Mouse (Mus musculus): Measurements from ENCODE around the gene Pdzk1ip1. TPM values are rescaled to one million over a fixed set of nuclear protein-coding genes. Genes with fewer than 3 reads are reported as not detected.

The Pdzk1ip1 gene
- polyA plus RNA-seq, 1 experiment = 31.3 TPM

- DNase-seq (ENCODE audit: low read depth, low spot score) = no peak
- 16% methylated on average over 2 of the region's 2 CpGs for WGBS
Measured at GRCm38 (mm10) chr4:115111167-115111566, 22.7 kb downstream of the Pdzk1ip1 start.

DNA sequence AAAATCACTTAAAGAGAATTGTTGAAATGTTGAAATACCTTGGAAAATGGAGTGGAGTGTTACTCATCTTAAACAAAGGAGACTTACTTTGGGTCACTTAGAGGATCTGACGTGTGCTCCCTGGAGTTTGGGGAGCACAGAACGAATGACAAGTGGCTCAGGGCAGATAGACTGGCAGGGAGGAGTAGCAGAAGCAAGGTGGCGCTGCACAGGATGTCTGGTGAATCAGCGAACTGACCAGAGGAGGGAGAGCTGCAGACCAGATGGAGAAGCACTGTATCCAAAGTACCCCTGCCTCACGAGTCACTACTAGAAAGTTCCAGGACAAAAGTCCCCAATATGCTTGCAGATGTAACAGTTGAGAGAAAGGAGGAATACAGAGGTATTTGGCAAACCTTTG is 24.8 kb downstream of the Pdzk1ip1 start:
- DNase-seq (ENCODE audit: low read depth, low spot score) = no peak
- 59% methylated on average over 5 of the region's 5 CpGs for WGBS

GRCm38 (mm10) chr4:115119642-115120041 is 31.1 kb downstream of the Pdzk1ip1 start:
- no peak for DNase-seq (ENCODE audit: low read depth, low spot score)
- WGBS = 87% methylated on average over 3 of the region's 3 CpGs

- DNase-seq (ENCODE audit: low read depth, low spot score) = no peak
- 56% methylated on average over 2 of the region's 2 CpGs for WGBS
Measured at GRCm38 (mm10) chr4:115121162-115121561, 32.7 kb downstream of the Pdzk1ip1 start.

DNA sequence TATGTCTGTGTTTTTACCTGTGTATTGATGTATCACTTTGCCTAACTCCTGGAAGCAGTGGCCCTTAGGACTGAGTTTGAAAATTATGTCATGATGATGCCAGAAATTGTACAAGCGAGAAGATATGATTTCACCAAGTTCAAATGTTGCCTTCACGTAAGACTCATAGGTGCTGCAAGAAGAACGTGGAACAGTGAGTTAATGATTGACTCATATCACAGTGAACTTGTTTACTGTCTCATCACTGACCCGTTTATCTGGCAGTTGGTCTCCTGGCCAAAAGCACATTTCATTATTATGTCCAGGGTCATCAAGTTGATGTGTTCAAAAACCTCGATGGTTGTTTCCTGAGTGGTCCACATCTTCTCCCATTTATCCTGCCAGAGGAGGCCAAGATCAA is 33.1 kb downstream of the Pdzk1ip1 start:
- DNase-seq (ENCODE audit: low read depth, low spot score) = no peak
- whole genome bisulfite sequencing = 26% methylated on average over 5 of the region's 5 CpGs

GRCm38 (mm10) chr4:115123507-115123906 is 35.0 kb downstream of the Pdzk1ip1 start:
- no peak for DNase-seq (ENCODE audit: low read depth, low spot score)
- WGBS = 68% methylated on average over 2 of the region's 2 CpGs

DNA sequence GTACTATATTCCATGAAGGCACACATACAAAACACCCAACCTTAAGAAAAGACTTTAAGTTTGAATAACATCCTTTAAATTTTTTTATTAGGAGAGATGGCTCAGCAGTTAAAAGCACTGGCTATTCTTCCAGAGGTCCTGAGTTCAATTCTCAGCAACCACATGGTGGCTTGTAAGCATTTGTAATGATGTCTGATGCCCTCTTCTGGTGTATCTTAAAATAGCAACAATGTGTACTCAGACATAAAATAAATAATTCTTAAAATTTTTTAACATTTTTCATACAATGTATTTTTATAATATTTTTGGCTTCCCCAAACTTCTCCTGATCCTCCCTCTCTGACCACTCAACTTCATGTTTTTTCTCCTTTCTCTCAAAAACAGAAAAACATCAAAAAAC is 36.2 kb downstream of the Pdzk1ip1 start:
- DNase-seq (ENCODE audit: low read depth, low spot score) = no peak

- WGBS = 10% methylated on average over 5 of the region's 5 CpGs
- no peak for DNase-seq (ENCODE audit: low read depth, low spot score)
Measured at GRCm38 (mm10) chr4:115133085-115133484, 44.6 kb downstream of the Pdzk1ip1 start.

DNA sequence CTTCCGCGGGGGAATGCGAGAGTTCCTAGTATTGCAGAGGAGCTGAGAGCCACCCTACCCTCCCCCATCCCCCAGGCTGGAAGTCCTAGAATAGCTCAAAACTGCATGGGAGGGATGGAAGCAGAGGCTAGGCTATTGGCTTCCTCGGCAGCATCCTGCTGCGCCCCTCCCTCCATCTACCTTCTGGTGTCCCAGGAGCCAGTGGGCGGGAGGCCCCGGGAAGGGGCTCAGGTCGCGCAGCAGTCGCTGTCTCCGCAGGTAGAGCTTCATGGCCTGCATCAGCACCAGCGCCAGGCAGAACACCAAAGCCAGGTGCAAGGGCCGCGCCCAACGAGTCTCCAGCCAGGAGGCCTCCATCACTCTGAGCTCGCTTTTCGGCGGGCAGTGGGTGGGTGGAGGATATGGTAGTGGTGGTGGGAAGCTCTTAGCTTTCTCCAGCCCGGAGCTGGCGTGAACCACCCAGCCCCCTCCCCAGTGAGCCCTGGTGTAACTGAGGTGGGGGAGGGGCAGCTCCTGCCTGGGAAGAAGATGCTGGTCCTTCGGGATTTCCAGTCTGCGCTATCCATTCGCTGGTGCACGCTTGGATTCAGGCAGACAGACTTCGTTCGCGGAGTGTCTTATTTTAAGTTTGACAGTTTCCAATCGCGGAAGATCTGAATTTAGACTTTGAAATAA is 45.2 kb downstream of the Pdzk1ip1 start, which contains the start of gene Cyp4x1:
Cyp4x1 (minus strand) TSS at position 661 of the 675 bp plus-strand sequence.
- DNase-seq (ENCODE audit: low read depth, low spot score) = no peak
- 5% methylated on average over 29 of the region's 29 CpGs for WGBS

- no peak for DNase-seq (ENCODE audit: low read depth, low spot score)
- 37% methylated on average over 7 of the region's 7 CpGs for WGBS
Measured at GRCm38 (mm10) chr4:115134296-115134630, 45.8 kb downstream of the Pdzk1ip1 start.

Other genes with a start within 250 kb of the Pdzk1ip1 start
- gene Foxd2, start 179.8 kb upstream of the Pdzk1ip1 start, polyA plus RNA-seq (2012; rRNA removed) = 0.07 and 0.10 TPM in 2 replicates
- not detected in 2 replicates for gene Foxe3, start 162.7 kb upstream of the Pdzk1ip1 start, polyA plus RNA-seq (2012; rRNA removed)
- gene Cmpk1, start 101.5 kb upstream of the Pdzk1ip1 start, polyA plus RNA-seq (2012; rRNA removed) = 34.7 and 40.7 TPM in 2 replicates
- gene Stil, start 88.5 kb upstream of the Pdzk1ip1 start, polyA plus RNA-seq (2012; rRNA removed) = 2.2 and 3.7 TPM in 2 replicates
- 0.33 and 0.81 TPM in 2 replicates for gene Tal1, start 32.3 kb upstream of the Pdzk1ip1 start, polyA plus RNA-seq (2012; rRNA removed)
- 0.11 TPM in 2 replicates for gene Cyp4x1, start 45.6 kb downstream of the Pdzk1ip1 start, polyA plus RNA-seq (2012; rRNA removed)
- gene Cyp4a29, start 153.4 kb downstream of the Pdzk1ip1 start, polyA plus RNA-seq (2012; rRNA removed) = 0.10 TPM in 1 of 2 replicates, not detected in the other
- gene Cyp4a12a, start 210.3 kb downstream of the Pdzk1ip1 start, polyA plus RNA-seq (2012; rRNA removed) = not detected in 2 replicates

All from large intestine, adult 2 months (tissue).